Mouse (Mus musculus) CD4-positive, CD25-positive, alpha-beta regulatory T cell, adult 4 months (primary cell): ENCODE data around the gene Tanc2. TPM values are rescaled to one million over a fixed set of nuclear protein-coding genes. Genes with fewer than 3 reads are reported as not detected.

Source experiments
- ATAC-seq: one replicate; pipeline ENCODE4 v1.8.0; 2017
- polyA plus RNA-seq, 2 experiments: library from polyadenylated mRNA; unstranded; fragments of 100-300 nt; shearing (Covaris generic); gene quantifications; one replicate each; pipeline ENCODE4 v1.2.1; 2017

Gene Tanc2
- polyA plus RNA-seq, 2 experiments from 2014 or later = 0.98 to 1.1 TPM

DNA sequence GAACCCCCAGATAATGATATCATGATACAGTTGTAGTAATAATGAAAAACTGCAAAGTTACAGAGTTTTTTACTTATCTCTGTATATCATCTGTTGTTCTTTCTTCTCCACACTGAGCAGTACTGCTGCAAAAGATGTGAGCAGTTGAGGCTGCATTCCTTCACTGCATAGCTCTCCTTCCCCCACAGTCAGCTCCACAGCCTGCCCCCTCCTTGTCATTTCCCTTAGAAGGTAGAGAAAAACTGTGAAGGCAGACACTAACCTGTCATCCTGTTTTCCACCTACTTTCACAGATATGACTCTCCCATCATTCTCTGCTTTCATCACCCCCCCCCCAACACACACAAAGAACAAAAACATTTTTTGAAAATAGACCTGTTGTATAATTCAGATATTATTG lies 248.2 kb downstream of the Tanc2 start:
- ATAC-seq = no peak

- no peak for ATAC-seq
Measured at GRCm38 (mm10) chr11:105845901-105846300, 256.1 kb downstream of the Tanc2 start.

DNA sequence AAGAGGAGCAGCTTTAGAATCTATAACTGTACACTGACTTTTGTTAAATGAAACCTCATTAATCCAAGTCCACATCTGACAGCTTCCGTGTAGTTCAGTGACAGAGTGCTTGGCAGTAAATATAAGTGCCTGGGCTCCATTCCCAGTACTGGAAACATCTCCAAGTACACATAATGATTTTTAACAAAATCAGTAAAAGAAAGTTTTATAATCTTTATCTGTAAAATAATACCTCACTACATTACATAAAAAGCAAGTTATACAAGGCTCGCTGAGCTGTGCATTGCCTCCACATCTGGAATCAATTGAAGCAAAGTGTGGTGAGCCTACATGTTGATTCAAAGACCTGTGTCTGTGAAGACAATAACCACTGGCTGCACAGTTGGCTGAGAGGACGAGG lies 265.7 kb downstream of the Tanc2 start:
- no peak for ATAC-seq

- no peak for ATAC-seq
Measured at GRCm38 (mm10) chr11:105858063-105858462, 268.3 kb downstream of the Tanc2 start.

DNA sequence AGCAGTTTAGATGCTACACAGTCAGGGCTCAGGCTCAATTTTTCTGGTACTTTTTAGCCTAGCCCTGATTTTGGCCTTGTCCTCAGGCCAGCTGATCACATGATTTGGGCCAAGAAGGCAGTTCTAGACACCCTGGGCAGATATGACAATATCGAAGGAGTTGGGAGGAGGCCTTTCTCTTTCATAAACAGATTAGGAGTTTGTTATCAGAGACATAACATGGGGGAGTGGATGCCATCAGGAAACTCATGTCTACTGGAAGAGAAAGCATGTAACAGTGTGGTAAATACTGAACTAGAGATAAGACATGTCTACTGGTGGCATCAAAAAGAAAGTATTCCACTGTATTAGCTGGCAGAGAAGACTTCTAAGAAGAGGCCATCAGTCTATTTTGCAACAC lies 295.8 kb downstream of the Tanc2 start:
- ATAC-seq = no peak

- no peak for ATAC-seq
Measured at GRCm38 (mm10) chr11:105887281-105887680, 297.5 kb downstream of the Tanc2 start.

- ATAC-seq = no peak
Measured at GRCm38 (mm10) chr11:105899151-105899550, 309.4 kb downstream of the Tanc2 start.

GRCm38 (mm10) chr11:105901501-105901900 lies 311.7 kb downstream of the Tanc2 start:
- no peak for ATAC-seq

DNA sequence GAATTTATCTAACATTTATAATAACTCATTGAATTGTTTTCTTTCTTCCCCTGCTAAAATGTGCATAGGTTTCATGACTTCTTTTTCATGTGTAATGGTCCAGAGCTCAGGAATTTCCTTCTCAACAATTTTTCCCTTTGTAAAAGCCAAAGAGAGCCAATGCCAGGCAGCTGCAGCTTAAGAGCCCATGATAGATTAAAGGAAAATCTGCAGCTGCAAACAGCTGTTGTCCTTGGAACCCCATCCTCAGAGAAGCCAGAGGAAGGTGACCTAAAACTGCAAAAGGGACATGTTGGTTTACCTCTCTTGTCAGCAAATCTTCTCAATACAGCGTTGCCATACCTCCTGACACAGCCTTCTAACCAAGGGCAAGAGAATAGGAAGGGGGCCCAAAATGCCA lies 313.2 kb downstream of the Tanc2 start:
- no peak for ATAC-seq

DNA sequence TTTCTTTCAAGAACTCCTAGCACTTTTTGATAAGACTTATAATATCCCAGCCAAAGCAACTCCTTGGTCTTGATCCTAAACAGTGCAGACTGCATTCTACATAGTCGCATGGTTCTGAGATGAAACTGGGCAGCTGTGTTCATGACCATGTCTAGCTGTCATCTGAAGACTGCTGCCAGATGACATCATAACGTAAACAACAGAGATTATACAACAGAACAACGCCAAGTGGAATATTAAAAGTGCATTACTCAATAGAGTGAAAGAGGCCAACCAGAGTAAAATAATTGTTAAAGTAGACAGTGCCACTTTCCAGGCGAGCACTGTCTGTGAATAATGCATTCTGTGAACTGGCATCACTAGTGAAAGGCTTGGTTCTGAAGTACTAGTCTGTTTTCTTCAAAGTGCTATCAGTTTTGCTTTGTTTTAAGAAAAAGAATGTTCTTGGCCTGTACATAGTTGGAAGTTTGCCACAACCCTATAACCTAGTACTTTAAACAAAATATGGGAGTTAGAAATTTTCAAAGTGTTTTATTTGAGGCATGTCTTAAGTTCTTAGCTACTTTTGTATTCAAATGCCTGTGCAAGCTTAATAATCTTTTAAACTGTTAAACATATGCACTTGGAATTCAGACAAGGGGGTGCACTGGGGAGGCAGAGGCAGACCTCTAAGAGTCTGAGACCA lies 315.9 kb downstream of the Tanc2 start:
- no peak for ATAC-seq

DNA sequence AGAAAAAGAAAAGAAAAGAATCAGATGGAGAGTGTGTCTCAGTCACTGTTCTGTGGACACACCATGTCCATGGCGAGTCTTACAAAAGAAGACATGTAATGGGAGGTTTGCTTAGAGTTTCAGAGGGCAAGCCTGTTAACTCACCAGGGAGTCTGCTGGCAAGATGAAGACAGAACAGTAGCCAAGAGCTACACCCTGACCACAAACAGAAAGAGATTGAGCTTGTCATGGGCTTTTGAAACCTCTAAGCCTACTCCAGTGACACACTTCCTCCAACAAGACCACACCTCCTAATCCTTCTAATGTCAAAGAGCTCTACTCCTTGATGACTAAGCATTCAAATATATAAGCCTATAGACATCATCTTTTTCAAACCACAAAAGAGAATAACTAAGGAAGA lies 317.6 kb downstream of the Tanc2 start:
- ATAC-seq = no peak

DNA sequence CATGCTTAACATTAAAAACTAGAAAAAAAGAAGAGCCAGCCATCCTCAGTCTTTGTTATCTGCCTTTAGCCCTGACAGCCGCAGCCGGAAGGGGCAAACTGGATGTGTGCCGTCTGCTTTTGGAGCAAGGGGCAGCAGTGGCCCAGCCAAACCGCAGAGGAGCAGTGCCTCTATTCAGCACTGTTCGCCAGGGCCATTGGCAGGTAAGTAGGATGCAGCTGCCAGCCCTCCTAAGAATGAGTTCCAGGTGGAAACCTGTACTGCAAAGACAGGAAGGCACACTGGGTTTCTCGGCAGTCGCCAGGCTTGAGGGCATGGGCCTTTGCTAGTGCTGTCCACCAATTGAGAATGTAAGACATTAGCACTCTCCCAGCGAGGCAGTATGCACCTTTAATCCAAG lies 319.1 kb downstream of the Tanc2 start:
- ATAC-seq = no peak

- no peak for ATAC-seq
Measured at GRCm38 (mm10) chr11:105909617-105910016, 319.8 kb downstream of the Tanc2 start.

GRCm38 (mm10) chr11:105911149-105911548 lies 321.4 kb downstream of the Tanc2 start:
- ATAC-seq = no peak

- ATAC-seq = no peak
Measured at GRCm38 (mm10) chr11:105911592-105912375, 322.0 kb downstream of the Tanc2 start.

- ATAC-seq = no peak
Measured at GRCm38 (mm10) chr11:105913580-105913979, 323.8 kb downstream of the Tanc2 start.

GRCm38 (mm10) chr11:105920098-105920785 lies 330.5 kb downstream of the Tanc2 start:
- ATAC-seq = no peak

GRCm38 (mm10) chr11:105920836-105921235 lies 331.1 kb downstream of the Tanc2 start:
- no peak for ATAC-seq

DNA sequence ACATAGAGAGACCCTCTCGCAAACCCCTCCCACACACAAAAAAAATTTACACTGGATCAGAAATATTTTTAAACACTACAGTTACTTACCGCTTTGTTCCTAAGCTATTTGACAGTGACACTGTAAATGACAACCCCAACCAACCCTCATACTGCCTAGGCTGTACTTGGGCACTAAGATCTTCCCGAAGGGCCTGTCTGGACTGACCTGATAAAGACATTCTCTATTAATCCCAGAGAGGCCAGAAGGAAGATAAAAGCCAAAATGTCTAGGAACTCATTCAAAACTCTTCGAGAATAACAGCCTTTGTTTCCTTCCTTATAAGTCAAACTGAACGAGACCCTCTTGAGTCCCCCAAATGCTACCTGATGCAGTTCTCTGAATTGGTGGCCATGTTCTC lies 331.5 kb downstream of the Tanc2 start:
- ATAC-seq = no peak

DNA sequence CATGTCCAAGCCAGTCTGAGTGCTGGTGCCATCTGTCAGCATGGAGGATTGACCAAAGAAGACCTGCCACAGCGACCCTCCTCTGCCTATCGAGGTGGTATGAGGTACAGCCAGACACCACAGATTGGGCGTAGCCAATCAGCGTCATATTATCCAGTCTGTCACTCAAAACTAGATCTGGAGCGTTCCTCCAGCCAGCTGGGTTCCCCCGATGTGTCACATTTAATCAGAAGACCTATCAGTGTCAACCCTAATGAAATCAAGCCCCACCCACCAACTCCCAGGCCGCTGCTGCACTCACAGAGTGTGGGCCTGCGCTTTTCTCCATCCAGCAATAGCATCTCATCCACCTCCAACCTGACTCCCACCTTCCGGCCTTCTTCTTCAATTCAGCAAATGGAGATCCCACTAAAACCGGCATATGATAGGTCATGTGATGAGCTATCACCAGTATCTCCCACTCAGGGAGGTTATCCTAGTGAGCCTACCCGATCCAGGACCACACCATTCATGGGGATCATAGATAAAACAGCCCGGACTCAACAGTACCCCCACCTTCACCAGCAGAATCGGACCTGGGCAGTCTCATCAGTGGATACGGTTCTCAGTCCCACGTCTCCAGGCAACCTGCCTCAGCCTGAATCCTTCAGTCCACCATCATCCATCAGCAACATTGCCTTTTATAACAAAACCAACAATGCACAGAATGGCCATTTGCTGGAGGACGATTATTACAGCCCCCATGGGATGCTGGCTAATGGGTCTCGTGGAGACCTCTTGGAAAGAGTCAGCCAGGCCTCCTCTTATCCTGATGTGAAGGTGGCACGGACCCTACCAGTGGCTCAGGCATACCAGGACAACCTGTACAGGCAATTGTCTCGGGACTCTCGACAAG lies 333.2 kb downstream of the Tanc2 start:
- no peak for ATAC-seq

GRCm38 (mm10) chr11:105927065-105928030 lies 337.6 kb downstream of the Tanc2 start:
- ATAC-seq = no peak
